Mouse (Mus musculus) heart, postnatal 0 days (tissue): ENCODE results near the gene Kcnma1.

Experiments used
- CTCF ChIP-seq: IDR thresholded peaks from 2 replicates; pipeline ENCODE4 v1.5.1; 2016; ENCODE audit warnings: antibody characterized with exemption, control low read depth, low read depth
- EP300 ChIP-seq: IDR thresholded peaks from 2 replicates; pipeline ENCODE4 v1.6.1; 2016; ENCODE audit warnings: antibody characterized with exemption, low read depth

- TF ChIP-seq CTCF (no peak), EP300 (no peak)
Measured at GRCm38 (mm10) chr14:23645361-23646063, 368.8 kb downstream of the Kcnma1 start.
